Mouse (Mus musculus): Measurements from ENCODE around the gene Pik3r6. TPM values are rescaled to one million over a fixed set of nuclear protein-coding genes. Genes with fewer than 3 reads are reported as not detected.

The Pik3r6 gene
- total RNA-seq, 2 experiments from 2014 or later = 3.6 to 4.7 TPM

DNA sequence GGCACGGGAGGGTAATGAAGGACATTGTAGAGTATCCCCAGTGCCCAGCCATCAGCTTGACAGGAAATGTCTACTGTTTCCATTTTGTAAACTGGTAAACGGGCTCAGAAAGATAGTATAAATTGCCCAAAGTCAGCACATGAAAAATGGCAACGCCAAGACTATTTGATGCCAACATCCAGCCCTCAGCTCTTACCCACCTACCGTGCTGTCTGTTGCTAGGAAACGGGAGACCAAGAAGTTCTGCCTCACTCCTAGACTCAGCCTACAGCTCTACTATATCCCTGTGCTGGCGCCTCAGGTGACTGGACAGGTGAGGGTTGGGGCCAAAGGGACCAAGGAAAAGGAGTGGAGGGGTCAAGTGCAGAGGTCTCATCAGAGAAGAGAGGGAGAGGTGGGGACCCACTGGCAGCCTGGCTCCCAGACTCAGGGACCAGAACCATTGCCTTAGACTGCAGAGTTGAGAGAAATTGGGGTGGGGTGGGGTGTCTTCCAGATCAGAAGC lies 31.2 kb downstream of the Pik3r6 start:
- no peak for DNase-seq

DNA sequence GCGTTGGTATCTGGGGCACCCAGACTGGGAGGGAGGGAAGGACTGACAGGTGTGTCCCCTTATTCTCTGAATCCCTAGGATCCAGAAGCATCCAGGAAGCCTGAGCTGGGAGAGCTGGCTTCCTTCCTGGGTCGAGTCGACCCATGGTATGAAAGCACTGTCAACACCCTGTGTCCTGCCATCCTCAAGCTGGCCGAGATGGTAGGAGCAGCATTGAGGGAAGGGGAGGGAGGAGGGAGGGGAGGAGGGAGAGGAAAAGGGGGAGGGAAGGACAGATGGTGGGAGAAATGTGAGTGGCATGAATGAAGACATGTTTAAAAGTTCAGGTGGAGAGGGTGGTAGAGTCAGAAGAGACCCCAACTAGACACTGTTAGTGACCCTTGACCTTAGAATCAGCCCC lies 33.2 kb downstream of the Pik3r6 start:
- DNase-seq = no peak

DNA sequence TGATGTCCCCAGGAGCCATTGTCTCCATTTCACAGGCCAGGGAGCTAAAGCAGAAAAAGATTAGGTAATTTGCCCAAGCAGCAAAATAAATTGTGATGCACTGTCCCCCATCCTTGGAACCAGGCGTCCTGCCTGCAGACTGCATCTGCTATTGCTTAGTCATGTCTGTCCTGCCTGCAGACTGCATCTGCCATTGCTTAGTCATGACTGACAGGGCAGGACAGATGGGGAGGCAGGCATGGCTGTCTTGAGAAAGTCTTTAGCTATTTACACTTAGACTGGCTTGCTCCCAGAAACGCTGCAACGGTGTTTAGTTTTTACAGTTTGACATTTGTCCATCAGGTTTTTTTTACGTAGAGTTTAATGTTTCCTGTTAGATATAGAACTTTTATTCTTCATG lies 33.6 kb downstream of the Pik3r6 start:
- DNase-seq = no peak

DNA sequence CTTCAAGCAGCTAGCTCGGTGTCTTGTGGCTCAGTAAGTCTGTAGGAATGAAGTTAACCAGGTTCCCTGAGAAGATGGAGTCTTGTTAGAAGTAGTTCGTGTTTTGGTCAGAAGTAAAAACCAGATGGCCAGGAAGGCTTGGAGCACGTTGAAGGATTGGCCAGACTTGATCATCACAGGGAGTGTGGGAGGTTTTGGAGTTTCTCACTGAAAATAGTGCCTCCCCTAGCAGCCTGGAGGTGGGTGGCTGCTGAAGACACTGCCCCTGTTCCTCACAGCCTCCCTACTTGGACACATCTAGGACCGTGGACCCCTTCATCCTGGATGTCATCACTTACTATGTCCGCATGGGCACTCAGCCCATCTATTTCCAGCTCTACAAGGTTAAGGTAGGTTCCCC lies 36.8 kb downstream of the Pik3r6 start:
- no peak for DNase-seq

DNA sequence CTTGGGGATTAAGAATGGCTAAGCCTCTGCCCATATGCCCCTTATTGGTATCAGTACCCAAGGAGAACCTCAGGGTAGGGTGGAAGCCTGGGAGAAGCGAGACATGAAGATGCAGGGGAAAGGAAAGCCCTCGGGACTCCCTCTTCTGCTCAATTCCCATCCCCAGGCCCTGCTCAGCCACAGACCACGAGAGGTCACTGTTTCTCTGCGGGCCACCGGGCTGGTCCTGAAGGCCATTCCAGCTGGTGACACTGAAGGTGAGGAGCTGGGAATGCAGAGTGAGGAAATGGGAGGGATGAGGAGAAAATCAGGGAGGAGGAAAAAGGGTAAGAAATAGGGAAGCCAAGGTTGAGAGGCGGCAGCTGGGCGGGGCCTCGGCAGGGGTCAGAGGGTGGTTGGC lies 41.7 kb downstream of the Pik3r6 start:
- peak; percentile 47 for DNase-seq

DNA sequence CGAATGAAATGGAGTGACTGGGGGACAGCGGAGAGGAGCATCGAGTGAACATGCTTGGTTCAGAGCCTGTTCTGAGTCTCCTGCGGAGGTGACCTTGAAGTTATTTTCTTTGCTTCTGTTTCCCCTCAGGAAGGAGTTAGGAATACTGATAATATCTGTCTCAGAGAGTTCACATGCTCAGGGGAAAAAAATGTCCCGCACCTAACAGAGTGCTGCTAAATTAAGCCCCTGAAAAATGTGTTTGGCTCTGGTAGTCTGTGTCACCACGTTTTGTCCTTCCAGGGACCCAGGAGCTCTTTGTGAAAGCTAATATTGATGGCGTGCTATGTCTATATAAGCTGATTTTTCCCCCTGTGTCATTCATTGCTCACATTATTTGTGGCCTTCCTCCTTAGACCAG lies 42.4 kb downstream of the Pik3r6 start:
- DNase-seq = no peak

DNA sequence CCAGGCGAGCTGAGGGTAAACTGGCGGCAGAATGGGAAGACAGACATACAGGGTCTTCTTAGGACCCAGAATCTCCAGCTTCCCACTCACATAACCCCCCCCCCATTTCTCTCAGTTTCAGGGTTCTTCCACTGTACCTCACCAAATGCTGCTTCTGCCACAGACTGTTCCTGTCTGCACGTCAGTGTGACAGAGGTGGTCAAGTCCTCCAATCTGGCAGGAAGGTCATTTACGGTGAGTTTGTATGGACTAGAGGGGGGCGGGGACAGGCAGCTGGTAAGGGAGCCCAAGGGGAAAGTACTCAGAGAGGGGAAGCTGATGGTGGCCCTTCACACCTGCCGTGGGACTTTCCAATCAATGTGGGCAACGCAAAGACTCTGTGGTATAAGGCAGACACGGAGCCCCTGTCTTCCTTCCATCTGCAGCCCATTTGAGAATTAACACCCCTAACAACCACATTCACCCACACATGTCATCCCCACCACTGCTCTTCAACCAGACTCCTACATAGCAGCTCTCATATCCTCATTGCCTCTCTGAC lies 42.9 kb downstream of the Pik3r6 start:
- no peak for DNase-seq

DNA sequence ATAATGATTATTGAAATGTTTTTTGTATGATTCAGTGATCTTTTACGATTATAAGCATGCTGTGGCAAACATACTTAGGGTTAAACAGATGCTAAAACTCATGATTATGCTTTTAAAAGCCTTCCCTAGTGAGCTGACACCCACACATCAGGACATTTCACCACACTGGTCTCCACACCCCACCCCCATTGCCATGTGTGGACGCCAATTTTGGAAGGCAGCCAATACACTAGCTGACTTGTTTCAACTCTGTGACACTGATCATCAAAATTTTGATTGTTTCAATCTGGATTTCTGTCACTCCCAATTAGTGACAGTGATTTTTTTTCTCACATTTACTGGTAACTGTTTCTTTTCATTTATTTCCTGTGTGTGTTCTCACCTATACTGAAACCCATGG lies 44.7 kb downstream of the Pik3r6 start:
- DNase-seq = no peak

DNA sequence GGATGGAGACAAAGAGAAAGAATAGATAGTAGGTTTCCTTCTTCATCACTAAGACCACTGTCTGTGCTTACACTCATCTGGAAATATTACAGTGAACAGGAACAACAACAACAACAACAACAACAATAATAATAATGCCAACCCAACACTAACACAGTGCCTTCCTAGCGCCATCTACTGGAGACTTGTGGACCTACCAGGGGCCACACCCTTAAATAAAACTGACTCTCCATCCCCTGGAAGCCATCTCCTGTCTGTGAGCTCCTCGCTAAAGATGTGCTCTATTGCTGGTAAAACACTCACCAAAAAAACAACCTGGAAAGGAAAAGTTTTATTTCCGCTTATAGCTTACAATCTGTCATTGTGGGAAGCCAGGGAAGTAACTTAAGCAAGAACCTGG lies 46.8 kb downstream of the Pik3r6 start:
- DNase-seq = no peak

DNA sequence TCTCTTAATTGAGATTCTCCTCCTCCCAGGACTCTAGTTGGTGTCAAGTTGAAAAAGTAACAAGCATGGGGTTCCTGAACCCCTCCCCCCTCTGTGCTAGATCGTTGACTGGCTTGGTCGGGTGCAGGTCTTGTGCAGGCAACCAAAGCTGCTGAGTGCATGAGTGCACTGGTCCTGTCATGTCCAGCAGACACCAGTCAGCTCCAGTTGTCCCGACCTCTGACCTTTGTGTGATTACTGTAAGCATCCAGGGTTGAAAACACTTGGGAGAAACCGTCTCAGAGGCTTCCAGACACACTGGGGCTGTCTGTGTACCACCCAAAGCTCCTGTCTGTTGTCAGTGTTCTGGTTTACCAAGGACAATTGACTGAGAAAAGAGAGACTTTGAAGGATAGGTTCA lies 47.5 kb downstream of the Pik3r6 start:
- DNase-seq = no peak

DNA sequence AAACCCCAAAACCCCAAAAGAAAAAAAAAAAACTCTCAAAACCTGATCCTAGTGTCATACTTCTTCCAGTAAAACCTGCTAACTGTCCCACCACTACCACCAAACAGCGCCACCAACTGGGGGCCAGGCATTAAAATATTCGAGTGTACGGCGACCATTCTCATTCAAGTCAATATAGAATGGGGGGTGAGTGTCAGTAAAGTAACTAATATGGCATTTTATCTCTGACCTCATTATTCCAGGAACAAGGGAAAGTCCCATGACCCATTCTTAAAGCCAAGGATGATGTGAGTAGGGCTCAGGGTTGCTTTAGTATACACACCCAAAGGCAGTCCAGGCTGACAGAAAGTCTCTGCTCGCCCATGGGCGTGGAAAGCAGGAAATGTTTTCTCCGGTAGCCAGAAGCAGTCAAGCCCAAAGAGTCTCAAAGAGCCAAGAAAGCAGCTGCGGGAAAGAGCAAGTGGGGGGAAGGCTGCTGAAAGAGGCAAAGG lies 51.2 kb downstream of the Pik3r6 start:
- peak; percentile 65 for DNase-seq

DNA sequence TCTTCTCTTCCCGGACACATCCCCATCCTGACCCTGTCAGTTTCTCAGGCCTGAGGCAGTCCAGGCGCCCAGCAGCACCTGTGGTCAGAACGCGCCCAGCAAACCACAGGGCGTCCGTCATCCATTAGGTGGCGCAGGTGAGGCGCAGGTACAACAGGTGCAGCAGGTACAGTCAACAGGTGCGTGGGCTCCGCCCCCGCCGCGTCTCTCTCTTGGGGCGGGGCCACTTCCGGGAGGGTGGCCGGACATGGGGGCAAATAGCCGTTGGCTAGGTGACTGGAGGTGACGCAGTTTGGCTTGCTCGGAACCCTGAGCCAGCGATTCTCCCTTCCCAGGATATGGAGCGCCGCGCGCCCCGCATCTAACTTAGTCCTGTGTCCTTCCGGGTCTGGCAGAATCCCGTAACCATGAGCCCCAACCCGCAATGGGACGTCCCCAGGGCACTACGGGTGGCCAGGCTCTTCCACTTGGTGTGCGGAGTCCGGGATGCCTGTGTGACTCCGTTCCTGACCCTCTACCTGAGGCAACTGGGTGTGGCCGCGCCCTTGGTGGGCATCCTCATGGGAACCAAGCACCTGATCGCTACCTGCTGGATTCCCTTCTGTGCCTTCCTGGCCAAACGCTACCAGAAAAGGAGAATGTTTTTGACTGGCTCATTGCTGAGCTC lies 53.2 kb downstream of the Pik3r6 start, which contains the start of gene Mfsd6l:
Mfsd6l (plus strand) TSS at position 269 of the 667 bp plus-strand sequence.
- no peak for DNase-seq

DNA sequence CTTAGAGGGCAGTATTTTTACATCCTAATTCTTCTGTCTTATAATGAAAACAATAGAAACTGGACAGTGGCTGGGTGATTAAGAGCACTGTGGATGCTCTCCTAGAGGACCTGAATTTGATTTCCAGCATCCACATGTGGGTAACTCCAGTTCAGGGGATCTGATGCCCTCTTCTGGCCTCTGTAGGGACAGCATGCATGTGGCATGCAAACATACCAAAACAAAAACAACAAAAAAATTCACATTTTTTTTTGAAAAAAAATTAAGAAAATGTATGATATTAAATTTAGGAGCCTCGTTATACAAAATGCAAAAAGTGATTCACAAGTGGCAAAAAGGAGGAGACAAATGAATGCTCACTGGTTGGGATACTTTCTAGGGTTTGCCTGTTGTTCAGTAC lies 56.7 kb downstream of the Pik3r6 start:
- peak; percentile 15 for DNase-seq

DNA sequence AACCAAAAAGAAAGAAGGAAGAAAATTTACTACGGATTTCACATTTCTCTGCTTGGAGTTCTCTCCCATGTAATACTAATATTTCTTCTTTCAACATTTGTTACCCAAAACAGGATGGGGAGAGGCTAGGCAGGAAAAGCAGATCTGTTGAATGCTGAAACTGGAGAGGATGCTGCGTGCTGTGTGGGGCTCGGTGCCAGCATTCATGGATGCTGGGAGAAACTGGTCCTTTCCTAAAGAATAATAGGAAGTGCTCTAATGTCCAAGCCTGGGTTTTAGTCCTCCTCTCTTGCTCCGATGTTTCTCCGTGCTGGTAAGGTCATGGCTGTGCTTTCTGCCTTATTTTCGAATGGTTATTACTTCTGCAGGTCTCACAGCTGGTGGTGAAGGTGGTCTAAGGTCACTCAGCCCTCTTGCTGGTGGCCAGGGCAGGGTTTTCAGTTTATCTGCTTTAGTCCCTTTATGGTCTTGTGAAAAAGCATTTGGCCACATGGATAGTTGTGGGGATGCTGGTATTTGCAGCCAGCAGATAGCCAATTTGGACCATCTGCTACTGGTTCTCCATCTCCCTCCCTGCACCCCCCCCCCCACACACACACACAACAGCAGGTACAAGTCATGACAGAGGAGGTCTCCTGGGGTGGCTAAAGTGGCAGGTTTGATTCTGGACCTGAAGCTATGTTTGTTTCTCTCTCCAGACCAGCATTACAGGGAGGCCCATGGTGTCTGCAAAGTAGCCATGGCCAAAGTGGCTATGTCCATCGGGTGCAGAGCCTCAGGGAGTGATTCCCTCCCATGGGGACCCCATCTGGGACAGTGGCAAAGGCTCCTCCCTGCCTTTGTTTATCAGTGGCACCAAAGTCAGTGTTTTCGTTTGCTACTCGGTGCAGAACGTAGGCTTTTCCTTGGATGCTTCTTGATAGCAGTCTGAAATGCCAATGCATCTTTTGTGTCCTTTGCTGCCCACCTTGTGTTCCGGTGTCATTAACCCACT lies 59.4 kb downstream of the Pik3r6 start:
- DNase-seq = no peak

DNA sequence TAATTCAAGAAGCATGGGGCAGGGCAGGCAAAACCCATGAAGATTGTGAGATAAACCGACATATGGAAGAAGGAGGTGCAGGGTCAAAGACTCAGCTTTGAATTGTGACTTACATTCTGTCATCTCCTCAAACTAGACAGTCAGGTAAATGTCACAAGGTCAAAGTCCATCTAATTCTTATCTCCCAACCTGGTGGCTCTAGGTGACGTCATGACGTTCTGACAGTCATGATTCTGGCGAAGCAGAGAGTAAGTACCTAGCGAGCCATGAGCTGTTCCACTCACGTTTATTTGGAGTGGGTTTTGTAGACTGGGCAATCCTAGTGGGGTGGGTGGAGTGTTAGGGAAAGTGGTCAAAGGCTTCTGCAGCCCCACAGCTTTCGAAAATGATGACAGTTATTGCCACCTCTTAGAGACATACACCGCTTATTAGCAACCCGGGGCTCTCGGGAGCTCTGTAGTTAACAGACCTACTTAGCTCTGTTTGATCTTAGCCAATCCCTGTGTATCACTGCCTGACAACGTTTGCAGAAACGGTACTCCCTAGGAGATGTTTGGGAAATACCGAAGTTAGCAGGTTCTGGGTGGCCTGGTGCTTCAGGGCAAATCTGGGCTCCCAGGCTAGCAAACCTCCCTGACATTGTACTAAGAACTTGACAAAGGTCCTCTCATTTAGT lies 61.7 kb downstream of the Pik3r6 start:
- DNase-seq = no peak

DNA sequence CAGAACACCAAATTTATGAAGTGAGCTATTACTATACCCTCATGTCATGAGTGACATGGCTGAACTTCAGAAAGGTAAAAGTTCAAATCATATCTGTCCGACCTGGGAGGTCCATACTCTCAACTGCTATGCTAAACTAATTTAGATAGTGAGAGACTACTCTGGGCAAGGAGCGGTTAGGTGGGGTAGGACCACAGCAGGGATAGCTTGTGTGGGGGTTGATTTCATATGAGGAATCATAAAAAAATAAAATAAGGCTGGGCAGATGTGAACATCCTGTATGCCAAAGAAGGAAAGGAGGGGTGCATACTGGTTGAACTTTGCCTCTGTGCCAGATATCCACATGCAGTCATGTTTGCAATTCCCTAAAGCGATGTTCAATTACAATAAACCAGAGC lies 62.2 kb downstream of the Pik3r6 start:
- DNase-seq = no peak

DNA sequence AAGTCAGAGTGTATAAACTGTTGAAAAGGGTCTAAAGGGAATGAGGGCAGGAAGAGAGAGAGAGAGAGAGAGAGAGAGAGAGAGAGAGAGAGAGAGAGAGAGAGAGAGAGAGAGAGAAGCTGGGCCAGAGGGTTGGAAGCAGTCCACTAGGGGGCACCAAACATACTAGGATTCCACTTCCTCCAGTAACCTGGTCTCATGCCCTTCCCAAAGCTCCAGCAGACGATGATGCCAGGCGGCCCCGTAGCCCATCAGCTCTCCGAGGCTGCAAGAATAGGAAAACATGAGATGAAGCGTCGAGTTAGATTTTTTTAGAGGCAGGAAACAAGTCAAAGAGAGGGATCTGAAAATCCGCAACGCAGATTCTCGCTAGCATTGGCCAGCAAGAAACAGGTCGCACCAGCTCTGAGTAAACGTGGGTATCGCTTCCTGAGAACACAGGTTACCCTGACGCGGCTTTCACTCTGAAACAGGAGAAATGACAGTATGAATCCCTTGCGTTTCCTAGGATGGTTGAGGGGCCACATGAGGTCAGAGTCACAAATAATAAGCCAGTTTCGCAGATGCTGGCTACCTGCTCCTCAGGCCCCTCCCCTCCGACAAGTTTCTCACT lies 63.7 kb downstream of the Pik3r6 start:
- DNase-seq = peak; percentile 81

DNA sequence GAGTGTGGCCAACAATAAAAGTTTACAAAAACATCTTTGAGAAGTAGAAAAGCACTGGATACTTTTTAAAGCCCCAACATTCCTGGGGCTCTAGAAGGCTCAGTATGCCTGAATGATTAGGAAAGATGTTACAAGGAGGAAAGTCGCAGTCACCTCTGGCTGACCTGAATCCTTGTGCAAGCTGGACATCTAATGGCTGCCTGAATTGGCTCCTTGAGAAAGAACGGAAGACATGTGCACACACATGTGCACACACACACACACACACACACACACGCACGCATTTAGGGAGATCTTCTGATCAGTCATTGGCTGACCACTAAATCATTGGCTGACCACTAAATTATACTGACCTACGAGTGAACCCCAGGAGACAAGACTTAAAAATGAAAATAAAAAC lies 68.0 kb downstream of the Pik3r6 start:
- no peak for DNase-seq

DNA sequence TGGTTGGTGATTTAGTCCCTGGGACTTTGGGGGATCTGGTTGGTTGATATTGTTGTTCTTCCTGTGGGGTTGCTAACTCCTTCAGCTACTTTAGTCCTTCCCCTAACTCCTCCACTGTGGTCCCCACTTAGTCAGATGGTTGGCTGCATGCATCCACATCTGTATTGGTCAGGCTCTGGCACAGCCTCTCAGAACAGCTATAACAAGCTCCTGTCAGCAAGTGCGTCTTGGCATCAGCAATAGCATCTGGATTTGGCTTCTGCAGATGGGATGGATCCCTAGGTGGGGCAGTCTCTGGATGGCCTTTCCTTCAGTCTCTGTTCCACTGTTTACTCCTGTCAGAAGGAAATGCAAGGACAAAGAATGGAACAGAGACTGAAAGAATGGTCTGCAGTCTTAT lies 74.3 kb downstream of the Pik3r6 start:
- no peak for DNase-seq

DNA sequence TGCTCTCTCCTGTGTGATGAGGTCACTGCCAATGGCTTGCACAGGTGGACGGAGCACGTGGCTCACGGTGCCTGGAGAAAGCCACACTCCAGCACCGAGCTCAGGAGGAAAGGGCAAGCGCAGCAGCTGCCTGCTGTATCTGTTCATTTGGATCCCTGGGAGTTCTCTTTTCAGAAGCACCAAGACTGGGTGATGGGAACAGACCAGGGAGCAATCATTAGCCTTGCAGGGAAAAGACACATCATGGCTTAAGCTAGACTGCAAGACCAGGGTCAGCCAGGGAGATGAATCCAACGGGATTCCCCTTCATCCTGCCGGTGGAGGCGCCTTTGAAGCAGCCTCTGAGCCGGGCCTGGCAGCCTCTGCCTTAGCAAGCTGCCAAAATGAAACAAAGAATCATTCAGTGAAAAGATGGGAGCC lies 76.7 kb downstream of the Pik3r6 start:
- peak; percentile 45 for DNase-seq

DNA sequence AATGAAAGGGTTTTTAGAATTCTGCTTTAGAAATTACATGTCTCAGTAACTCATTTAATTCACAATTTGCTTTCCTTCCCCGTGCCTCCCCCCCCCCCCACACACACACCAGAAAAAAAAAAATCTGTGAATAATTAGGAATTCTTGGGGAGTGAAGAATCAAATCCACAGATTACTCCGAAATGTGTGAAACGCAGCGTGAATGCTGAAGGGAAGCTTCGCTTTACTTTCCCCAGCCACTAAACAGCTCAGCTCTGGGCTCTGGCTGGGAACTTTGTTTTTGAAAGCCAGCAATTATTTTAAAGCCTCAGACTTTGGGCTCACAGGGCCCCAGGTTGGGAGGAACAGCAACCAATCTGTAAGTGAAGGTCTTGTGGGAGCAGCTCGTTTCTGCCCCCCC lies 77.7 kb downstream of the Pik3r6 start:
- DNase-seq = no peak

DNA sequence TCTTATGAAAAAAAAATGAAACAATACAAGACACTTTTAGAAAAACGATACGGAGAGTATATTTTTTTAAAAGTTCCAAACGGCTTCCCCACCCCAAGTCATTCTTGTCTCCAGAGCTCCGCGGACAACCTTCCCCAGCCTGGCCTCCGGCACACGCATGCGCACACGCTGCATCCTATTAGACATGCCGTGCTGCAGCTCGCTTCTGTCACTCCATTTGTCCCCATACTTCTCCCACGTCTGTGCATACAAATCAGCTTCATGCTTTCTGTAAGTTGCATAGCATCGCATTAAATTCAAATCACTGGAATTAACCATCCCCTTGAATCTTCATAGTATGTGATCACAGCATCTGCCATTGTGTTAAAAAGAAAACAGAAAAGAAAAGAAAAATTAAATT lies 80.4 kb downstream of the Pik3r6 start:
- DNase-seq = no peak

All from adrenal gland, postnatal 10 days (tissue).